Mouse (Mus musculus) heart, embryonic 11.5 days (tissue): ENCODE results near the gene Sh3d19. TPM values are rescaled to one million over a fixed set of nuclear protein-coding genes. Genes with fewer than 3 reads are reported as not detected.

Source experiments
- ATAC-seq: fragments of 200-750 bp; cut with Nextera tagmentation; replicated peaks from 2 replicates; pipeline ENCODE4 v1.8.0; 2017; ENCODE audit warnings: moderate library complexity; ENCODE audit not compliant: insufficient number of reproducible peaks, low FRiP score, low TSS enrichment
- H3K27ac ChIP-seq: fragments of 300-500 bp; sonication (generic); 2 replicates; pipeline ENCODE4 v1.5.1; 2014; ENCODE audit warnings: mild to moderate bottlenecking, low read depth, low read length
- H3K27me3 ChIP-seq: fragments of 300-500 bp; sonication (generic); 2 replicates; pipeline ENCODE4 v1.6.1; 2014; ENCODE audit warnings: mild to moderate bottlenecking, low read length, mixed read lengths; ENCODE audit not compliant: control insufficient read depth, insufficient read depth
- H3K36me3 ChIP-seq: fragments of 300-500 bp; sonication (generic); 2 replicates; pipeline ENCODE4 v1.6.1; 2014; ENCODE audit warnings: mild to moderate bottlenecking, low read length, moderate library complexity, mixed read lengths; ENCODE audit not compliant: control insufficient read depth, insufficient read depth
- H3K4me1 ChIP-seq: fragments of 300-500 bp; sonication (generic); 2 replicates; pipeline ENCODE4 v1.6.1; 2014; ENCODE audit warnings: low read length; ENCODE audit not compliant: control insufficient read depth, insufficient read depth
- H3K4me2 ChIP-seq: fragments of 300-500 bp; sonication (generic); 2 replicates; pipeline ENCODE4 v1.6.1; 2014; ENCODE audit warnings: mild to moderate bottlenecking, moderate library complexity
- H3K4me3 ChIP-seq: fragments of 300-500 bp; sonication (generic); 2 replicates; pipeline ENCODE4 v1.5.1; 2014; ENCODE audit warnings: low read depth, low read length
- H3K9ac ChIP-seq: fragments of 300-500 bp; sonication (generic); 2 replicates; pipeline ENCODE4 v1.6.1; 2014; ENCODE audit warnings: mild to moderate bottlenecking, low read depth, low read length, moderate library complexity
- H3K9me3 ChIP-seq: fragments of 300-500 bp; sonication (generic); replicated peaks from 2 replicates; pipeline ENCODE4 v1.6.1; 2016; ENCODE audit warnings: low read length; ENCODE audit not compliant: control insufficient read depth
- WGBS: fragments of 180-500 bp; shearing (Covaris S2); extraction: QIAGEN DNeasy Blood & Tissue Kit; methylation state at CpG from one replicate; pipeline ENCODE4 v1.1.7; 2014; ENCODE audit not compliant: insufficient replicate concordance; 5-methylcytosine and 5-hydroxymethylcytosine counted together
- polyA plus RNA-seq: library from polyadenylated mRNA; unstranded; fragments of >200 nt; fragmentation: Nextera tagmentation; extraction: Ambion mirVana; gene quantifications from 2 replicates; pipeline ENCODE4 v1.2.1, GENCODE M21; 2014

The Sh3d19 gene
- polyA plus RNA-seq, 1 experiment from 2014 or later = 13.8 TPM

DNA sequence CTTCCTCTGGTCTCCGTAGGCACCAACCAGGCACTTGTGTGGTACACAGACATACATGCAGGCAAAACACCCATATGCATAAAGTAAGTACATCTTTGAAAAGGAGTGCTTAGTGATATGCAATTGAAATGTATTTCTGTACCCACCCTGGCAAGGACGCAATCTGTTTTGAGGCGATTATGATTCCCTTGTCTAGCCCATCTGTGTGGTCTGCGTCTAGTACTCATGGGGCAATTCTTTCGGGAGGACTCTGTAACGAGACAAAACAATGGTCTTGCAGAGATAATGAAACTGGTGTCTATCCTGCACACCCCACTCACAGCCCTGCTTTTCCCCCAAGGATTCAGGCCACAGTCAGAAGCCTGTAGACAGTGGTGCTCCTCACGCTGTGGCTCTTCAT, 141.9 kb downstream of the Sh3d19 start:
- Histone ChIP-seq H3K4me1 (no peaks in the 10 kb centered on the region), H3K27me3 (no peaks in the 10 kb centered on the region), H3K9ac (no peak overlapping the region), H3K36me3 (peaks cover 6% of the 10 kb centered on the region), H3K4me2 (no peak overlapping the region), H3K4me3 (no peak overlapping the region), H3K9me3 (no peaks in the 10 kb centered on the region), H3K27ac (no peak overlapping the region)
- ATAC-seq = no peak
- 75% methylated on average over 7 of the region's 7 CpGs for WGBS

DNA sequence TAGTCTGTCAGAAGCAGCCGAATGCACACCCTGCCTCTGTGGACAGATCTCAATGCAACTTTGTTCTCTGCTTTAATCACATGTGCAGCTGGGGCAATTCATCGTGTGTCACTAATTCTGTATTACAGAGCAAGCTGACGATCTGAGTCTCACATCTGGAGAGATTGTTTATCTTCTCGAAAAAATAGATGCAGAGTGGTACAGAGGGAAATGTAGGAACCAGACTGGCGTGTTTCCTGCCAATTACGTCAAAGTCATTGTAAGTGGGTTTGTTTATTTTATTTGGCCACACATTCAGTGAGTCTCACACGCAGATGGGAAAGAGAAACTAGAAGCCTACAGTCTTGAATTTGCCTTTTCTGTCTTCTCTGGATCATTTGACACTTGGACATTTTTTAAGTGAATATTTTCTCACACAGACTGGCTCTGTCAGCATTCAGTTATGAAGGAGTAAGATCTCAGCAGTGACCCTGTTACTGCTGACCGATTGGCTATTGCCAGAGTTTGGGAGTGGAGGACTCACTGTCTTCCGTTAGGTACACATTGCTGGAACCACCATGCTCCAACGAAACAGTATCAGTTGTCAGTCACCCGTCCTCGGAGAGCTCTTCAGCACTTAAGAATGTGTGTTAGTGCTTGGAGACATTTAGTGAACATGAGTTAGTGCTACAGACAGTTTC, 143.9 kb downstream of the Sh3d19 start:
- Histone ChIP-seq H3K27me3 (no peaks in the 10 kb centered on the region), H3K9ac (no peak overlapping the region), H3K9me3 (no peaks in the 10 kb centered on the region), H3K4me3 (no peak overlapping the region), H3K4me2 (no peak overlapping the region), H3K4me1 (no peaks in the 10 kb centered on the region), H3K36me3 (peaks cover 6% of the 10 kb centered on the region), H3K27ac (no peak overlapping the region)
- 60% methylated on average over 12 of the region's 12 CpGs for WGBS
- no peak for ATAC-seq

- Histone ChIP-seq H3K4me1 (no peaks in the 10 kb centered on the region), H3K27ac (no peak overlapping the region), H3K27me3 (no peaks in the 10 kb centered on the region), H3K9ac (no peak overlapping the region), H3K36me3 (peaks cover 9% of the 10 kb centered on the region), H3K9me3 (no peaks in the 10 kb centered on the region), H3K4me3 (no peak overlapping the region), H3K4me2 (no peak overlapping the region)
- no peak for ATAC-seq
- 89% methylated on average over 4 of the region's 4 CpGs for WGBS
Measured at GRCm38 (mm10) chr3:86116951-86117350, 146.0 kb downstream of the Sh3d19 start.

GRCm38 (mm10) chr3:86119237-86119932, 148.5 kb downstream of the Sh3d19 start:
- no peaks in the 10 kb centered on the region for H3K4me1 ChIP-seq
- WGBS = 69% methylated on average over 16 of the region's 16 CpGs
- H3K36me3 ChIP-seq = peaks cover 12% of the 10 kb centered on the region
- no peak overlapping the region for H3K27ac ChIP-seq
- no peak overlapping the region for H3K4me2 ChIP-seq
- no peak for ATAC-seq
- H3K9me3 ChIP-seq = no peaks in the 10 kb centered on the region
- H3K9ac ChIP-seq = no peak overlapping the region
- H3K27me3 ChIP-seq = no peaks in the 10 kb centered on the region
- no peak overlapping the region for H3K4me3 ChIP-seq

- no peak overlapping the region for H3K9ac ChIP-seq
- no peak overlapping the region for H3K4me2 ChIP-seq
- no peak for ATAC-seq
- H3K27me3 ChIP-seq = no peaks in the 10 kb centered on the region
- no peaks in the 10 kb centered on the region for H3K9me3 ChIP-seq
- 0 out of 2 replicates have a peak, but pooled peaks cover 6% of the 10 kb centered on the region for H3K36me3 ChIP-seq
- H3K4me3 ChIP-seq = no peak overlapping the region
- no peak overlapping the region for H3K27ac ChIP-seq
- no peaks in the 10 kb centered on the region for H3K4me1 ChIP-seq
Measured at GRCm38 (mm10) chr3:86122156-86122555, 151.2 kb downstream of the Sh3d19 start.

- Histone ChIP-seq H3K27ac (no peak overlapping the region), H3K27me3 (no peaks in the 10 kb centered on the region), H3K4me2 (no peak overlapping the region), H3K36me3 (0 out of 2 replicates have a peak, but pooled peaks cover 6% of the 10 kb centered on the region), H3K4me3 (no peak overlapping the region), H3K9ac (no peak overlapping the region), H3K4me1 (no peaks in the 10 kb centered on the region), H3K9me3 (no peaks in the 10 kb centered on the region)
- no peak for ATAC-seq
- WGBS = 63% methylated on average over 8 of the region's 8 CpGs
Measured at GRCm38 (mm10) chr3:86123251-86123746, 152.4 kb downstream of the Sh3d19 start.

DNA sequence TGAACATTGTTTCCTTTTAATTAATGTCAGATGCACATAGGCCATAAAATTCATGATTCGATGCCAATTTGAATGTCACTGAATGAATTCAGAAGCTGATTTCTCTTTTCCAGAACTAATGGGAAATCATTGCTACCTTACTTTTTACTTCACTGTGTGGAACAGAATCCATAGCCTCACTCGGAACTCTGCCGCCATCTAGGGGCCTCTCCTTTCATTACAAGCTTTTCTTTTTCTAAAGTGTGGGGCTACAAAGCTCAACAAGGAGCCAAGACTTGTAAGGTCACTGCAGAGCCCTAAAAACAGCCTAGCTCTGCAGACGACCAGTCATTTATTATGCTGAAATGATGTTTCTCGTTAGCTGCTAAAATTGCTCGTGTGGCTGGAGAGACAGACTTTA, 158.8 kb downstream of the Sh3d19 start:
- no peak overlapping the region for H3K27ac ChIP-seq
- H3K4me1 ChIP-seq = no peaks in the 10 kb centered on the region
- no peak overlapping the region for H3K4me2 ChIP-seq
- no peaks in the 10 kb centered on the region for H3K9me3 ChIP-seq
- H3K9ac ChIP-seq = no peak overlapping the region
- H3K4me3 ChIP-seq = no peak overlapping the region
- H3K36me3 ChIP-seq = 0 out of 2 replicates have a peak, but pooled peaks cover 2% of the 10 kb centered on the region
- 11% methylated on average over 6 of the region's 6 CpGs for WGBS
- ATAC-seq = no peak
- H3K27me3 ChIP-seq = no peaks in the 10 kb centered on the region

DNA sequence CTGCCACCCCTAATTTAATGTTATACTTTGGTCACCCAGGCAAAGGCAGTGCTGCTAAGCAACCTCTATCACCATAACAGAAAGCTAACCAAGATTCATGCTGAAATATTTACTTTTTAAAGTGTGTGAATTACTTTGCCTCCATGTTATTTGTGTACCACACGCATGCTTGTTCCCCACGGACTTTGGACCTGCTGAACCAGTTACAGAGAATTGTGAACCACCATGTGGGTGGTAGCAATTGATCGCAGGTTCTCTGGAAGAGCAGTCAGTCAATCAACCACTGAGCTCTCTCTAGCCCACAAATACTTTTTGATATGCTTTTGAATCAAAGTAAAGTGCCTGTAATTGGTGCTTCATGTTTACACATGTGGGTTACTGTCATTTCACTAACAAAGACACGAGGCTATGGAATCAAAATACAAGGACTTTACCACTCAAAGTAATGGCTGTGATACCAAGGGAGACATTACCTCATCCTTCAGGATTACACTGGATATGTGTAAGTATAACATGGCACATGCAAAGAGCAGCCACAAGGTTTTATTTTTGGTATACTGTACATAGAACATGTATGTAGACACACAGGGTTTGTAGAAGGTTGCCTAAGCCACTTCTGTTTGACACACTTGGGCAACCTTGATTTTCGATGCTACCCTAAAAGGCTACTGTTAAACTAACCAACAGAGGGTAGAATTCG, 164.2 kb downstream of the Sh3d19 start:
- Histone ChIP-seq H3K9me3 (no peaks in the 10 kb centered on the region), H3K36me3 (peaks cover 25% of the 10 kb centered on the region), H3K9ac (no peak overlapping the region), H3K4me1 (no peaks in the 10 kb centered on the region), H3K4me3 (no peak overlapping the region), H3K27ac (no peak overlapping the region), H3K4me2 (no peak overlapping the region), H3K27me3 (no peaks in the 10 kb centered on the region)
- WGBS = 91% methylated on average over 6 of the region's 6 CpGs
- no peak for ATAC-seq
